Mouse (Mus musculus) kidney, adult 2 months (tissue): Measurements from ENCODE around the gene Txk.

ENCODE experiments used
- CTCF ChIP-seq: fragments of 200-500 bp; conservative IDR thresholded peaks from 2 replicates; pipeline ENCODE4 v1.5.1; 2011; ENCODE audit warnings: low read depth, mild to moderate bottlenecking, control low read depth, low read length, moderate library complexity, mixed read lengths; ENCODE audit not compliant: insufficient read depth, insufficient read length
- POLR2A ChIP-seq: fragments of 200-500 bp; IDR thresholded peaks from one replicate; pipeline ENCODE4 v1.6.1; 2011; ENCODE audit warnings: low read depth, low read length, control low read depth

- TF ChIP-seq POLR2A (no peak), CTCF (no peak)
Measured at GRCm38 (mm10) chr5:72755941-72756340, 3.4 kb upstream of the Txk start.
